Mouse (Mus musculus): ENCODE results near the gene Kank4.
"Not testable (repeated sequence)": the region's sequence is repeated elsewhere in the genome, so short reads cannot be mapped to it uniquely, and the experiment has no call there.

Gene Kank4

GRCm38 (mm10) chr4:98817184-98817911 lies at the start of gene Kank4:
TSS of gene Kank4 (minus strand) at chr4:98817537.
- DNase-seq (ENCODE audit: low read depth, low spot score): no peak

GRCm38 (mm10) chr4:98865386-98866237 lies 48.3 kb upstream of the Kank4 start:
- no peak for DNase-seq (ENCODE audit: low read depth, low spot score)

- DNase-seq (ENCODE audit: low read depth, low spot score): no peak
These were observed 47.2 kb upstream of the Kank4 start for GRCm38 (mm10) chr4:98864546-98864945.

- DNase-seq (ENCODE audit: low read depth, low spot score): no peak
These were observed 46.8 kb upstream of the Kank4 start for GRCm38 (mm10) chr4:98864094-98864493.

GRCm38 (mm10) chr4:98863451-98863850 lies 46.1 kb upstream of the Kank4 start:
- no peak for DNase-seq (ENCODE audit: low read depth, low spot score)

GRCm38 (mm10) chr4:98858151-98858855 lies 41.0 kb upstream of the Kank4 start:
- no peak for DNase-seq (ENCODE audit: low read depth, low spot score)

GRCm38 (mm10) chr4:98857037-98857648 lies 39.8 kb upstream of the Kank4 start:
- DNase-seq (ENCODE audit: low read depth, low spot score): no peak

GRCm38 (mm10) chr4:98853926-98854325 lies 36.6 kb upstream of the Kank4 start:
- no peak for DNase-seq (ENCODE audit: low read depth, low spot score)

- DNase-seq (ENCODE audit: low read depth, low spot score): peak; percentile 87
These were observed 33.1 kb upstream of the Kank4 start for GRCm38 (mm10) chr4:98850485-98850884.

- no peak for DNase-seq (ENCODE audit: low read depth, low spot score)
These were observed 30.0 kb upstream of the Kank4 start for GRCm38 (mm10) chr4:98847120-98847885.

GRCm38 (mm10) chr4:98846396-98846795 lies 29.1 kb upstream of the Kank4 start:
- no peak for DNase-seq (ENCODE audit: low read depth, low spot score)

GRCm38 (mm10) chr4:98845687-98846125 lies 28.4 kb upstream of the Kank4 start:
- DNase-seq (ENCODE audit: low read depth, low spot score): no peak

GRCm38 (mm10) chr4:98845201-98845600 lies 27.9 kb upstream of the Kank4 start:
- DNase-seq (ENCODE audit: low read depth, low spot score): no peak

- no peak for DNase-seq (ENCODE audit: low read depth, low spot score)
These were observed 26.7 kb upstream of the Kank4 start for GRCm38 (mm10) chr4:98843906-98844597.

- not testable (repeated sequence) for DNase-seq (ENCODE audit: low read depth, low spot score)
These were observed 23.9 kb upstream of the Kank4 start for GRCm38 (mm10) chr4:98841251-98841650.

GRCm38 (mm10) chr4:98840526-98840925 lies 23.2 kb upstream of the Kank4 start:
- DNase-seq (ENCODE audit: low read depth, low spot score): no peak

GRCm38 (mm10) chr4:98838913-98839312 lies 21.6 kb upstream of the Kank4 start:
- no peak for DNase-seq (ENCODE audit: low read depth, low spot score)

GRCm38 (mm10) chr4:98837715-98838505 lies 20.6 kb upstream of the Kank4 start:
- no peak for DNase-seq (ENCODE audit: low read depth, low spot score)

- no peak for DNase-seq (ENCODE audit: low read depth, low spot score)
These were observed 19.2 kb upstream of the Kank4 start for GRCm38 (mm10) chr4:98836519-98836918.

Measured in A20 (cell line).